ENCODE assay signal across 11 mouse cellular contexts in genomic region chr8:11628506-11629132, GRCm38 (mm10). TPM values are rescaled to one million over a fixed set of nuclear protein-coding genes. Genes with fewer than 3 reads are reported as not detected.
DNase-seq lines count a peak whose midpoint lies in the region; ATAC-seq and TF ChIP-seq lines count a peak whose summit lies in the region.
"Had no signal": no experiment of that assay in that cellular context is flagged by ENCODE, and none has a peak within 500 bp of the region (broad histone marks: within the 10 kb centered on the region; RNA-seq: fewer than 3 reads in every experiment).

No protein-coding gene starts in this region.

- DNase-seq in midbrain, postnatal 0 days (ENCODE audit: low spot score): peak; percentile 67
- DNase-seq in midbrain, embryonic 11.5 days (ENCODE audit: low spot score, missing footprints): no peak
- peak; percentile 31 to 75 for DNase-seq in left cerebral cortex, adult 9 months (ENCODE audit: low spot score in 2 of 2)
- peak; percentile 69 for DNase-seq in testis, postnatal 14 days (ENCODE audit: low spot score)
- DNase-seq in spleen, adult 18-20 months: no peak
- no peak for DNase-seq in urinary bladder, postnatal 10 days (ENCODE audit: low spot score)
- DNase-seq: liver, embryonic 13.5 days; thymus, postnatal 14 days had no signal

- no peak overlapping the region for H3K9ac ChIP-seq in midbrain, postnatal 0 days (replicated peaks; ENCODE audit: low read length, poor library complexity, severe bottlenecking)
- H3K9ac ChIP-seq in midbrain, embryonic 11.5 days (ENCODE audit: low read length): no peak overlapping the region
- H3K9ac ChIP-seq in embryonic facial prominence, embryonic 15.5 days: no peak overlapping the region
- H3K9ac ChIP-seq: liver, embryonic 13.5 days had no signal

- no peak overlapping the region for H3K27ac ChIP-seq in midbrain, postnatal 0 days (ENCODE audit: low read depth, low read length)
- H3K27ac ChIP-seq in midbrain, embryonic 11.5 days (ENCODE audit: low read depth, low read length): no peak overlapping the region
- H3K27ac ChIP-seq in embryonic facial prominence, embryonic 15.5 days (replicated peaks): peak overlapping the region; percentile 29; the same call in 1 of the 2 replicates
- H3K27ac ChIP-seq: heart, embryonic 10.5 days; liver, embryonic 13.5 days had no signal

- no peak overlapping the region for H3K4me2 ChIP-seq in midbrain, postnatal 0 days (ENCODE audit: low read depth, low read length, poor library complexity, severe bottlenecking)
- no peak overlapping the region for H3K4me2 ChIP-seq in midbrain, embryonic 11.5 days
- H3K4me2 ChIP-seq in embryonic facial prominence, embryonic 15.5 days (replicated peaks): no peak overlapping the region
- H3K4me2 ChIP-seq: liver, embryonic 13.5 days had no signal

- TF ChIP-seq CTCF in midbrain, postnatal 0 days (IDR thresholded peaks at IDR 0.05): no peak

- ATAC-seq in midbrain, postnatal 0 days (ENCODE audit: low FRiP score): no peak
- ATAC-seq in midbrain, embryonic 11.5 days (ENCODE audit: low FRiP score): no peak
- ATAC-seq in embryonic facial prominence, embryonic 15.5 days (ENCODE audit: insufficient number of reproducible peaks, low FRiP score, low TSS enrichment, low read depth): peak; percentile 61; the same call in 1 of the 2 replicates

- 84% methylated on average over 7 of the region's 7 CpGs for WGBS in midbrain, postnatal 0 days
- WGBS in midbrain, embryonic 11.5 days: 86% methylated on average over 7 of the region's 7 CpGs
- WGBS in embryonic facial prominence, embryonic 15.5 days: 45% methylated on average over 7 of the region's 7 CpGs

- peaks cover 11% of the 10 kb centered on the region; the same call in 1 of the 2 replicates for H3K4me1 ChIP-seq in midbrain, postnatal 0 days (ENCODE audit: insufficient read depth, low read length)
- peaks cover 6% of the 10 kb centered on the region for H3K4me1 ChIP-seq in midbrain, embryonic 11.5 days (ENCODE audit: control insufficient read depth, insufficient read depth, low read length)
- peaks cover 32% of the 10 kb centered on the region for H3K4me1 ChIP-seq in embryonic facial prominence, embryonic 15.5 days

- H3K4me3 ChIP-seq in midbrain, postnatal 0 days (ENCODE audit: low read depth, low read length): no peak overlapping the region
- no peak overlapping the region for H3K4me3 ChIP-seq in midbrain, embryonic 11.5 days (ENCODE audit: low read depth, low read length)
- no peak overlapping the region for H3K4me3 ChIP-seq in embryonic facial prominence, embryonic 15.5 days (replicated peaks)
- H3K4me3 ChIP-seq: heart, embryonic 10.5 days; liver, embryonic 13.5 days; megakaryocyte, embryonic 14.5 days had no signal

- H3K36me3 ChIP-seq in midbrain, postnatal 0 days (ENCODE audit: insufficient read depth, low read length): peaks cover 34% of the 10 kb centered on the region
- H3K36me3 ChIP-seq in midbrain, embryonic 11.5 days (ENCODE audit: control insufficient read depth, insufficient read depth, low read length): peaks cover 32% of the 10 kb centered on the region
- H3K36me3 ChIP-seq in embryonic facial prominence, embryonic 15.5 days: peaks cover 49% of the 10 kb centered on the region

- H3K27me3 ChIP-seq in midbrain, postnatal 0 days (ENCODE audit: insufficient read depth, low read length): no peaks in the 10 kb centered on the region
- no peaks in the 10 kb centered on the region; the same call in 1 of the 2 replicates for H3K27me3 ChIP-seq in midbrain, embryonic 11.5 days (ENCODE audit: control insufficient read depth, insufficient read depth, low read length)
- no peaks in the 10 kb centered on the region for H3K27me3 ChIP-seq in embryonic facial prominence, embryonic 15.5 days
- H3K27me3 ChIP-seq: liver, embryonic 13.5 days; megakaryocyte, embryonic 14.5 days had no signal

- H3K9me3 ChIP-seq in midbrain, postnatal 0 days (ENCODE audit: low read length): no peaks in the 10 kb centered on the region
- H3K9me3 ChIP-seq in midbrain, embryonic 11.5 days (ENCODE audit: control insufficient read depth, low read length): no peaks in the 10 kb centered on the region
- H3K9me3 ChIP-seq in embryonic facial prominence, embryonic 15.5 days (replicated peaks): no peaks in the 10 kb centered on the region
- H3K9me3 ChIP-seq: heart, embryonic 10.5 days; liver, embryonic 13.5 days; megakaryocyte, embryonic 14.5 days had no signal

RNA-seq across cellular contexts. Expression of gene Ankrd10, which starts 6.9 kb away (rescaled TPM):
- 126 and 127 TPM in 2 replicates for total RNA-seq in midbrain, postnatal 0 days (2014; rRNA removed)
- polyA plus RNA-seq in midbrain, postnatal 0 days (2015; fragmentation: Nextera tagmentation; extraction: Ambion mirVana): 75.1 and 86.0 TPM in 2 replicates
- polyA plus RNA-seq in midbrain, embryonic 11.5 days (2014; fragmentation: Nextera tagmentation; extraction: Ambion mirVana): 86.7 and 90.2 TPM in 2 replicates
- polyA plus RNA-seq in embryonic facial prominence, embryonic 15.5 days (2015; fragmentation: Nextera tagmentation; extraction: Ambion mirVana): 80.2 and 82.4 TPM in 2 replicates

Comparison
In these comparisons a context has a peak if more than half of its experiments do, and no peak if none do; other contexts are left out.
1. DNase-seq: peak in midbrain, postnatal 0 days (single experiment), left cerebral cortex, adult 9 months (2 of 2) and testis, postnatal 14 days (single experiment); none in midbrain, embryonic 11.5 days (single experiment), spleen, adult 18-20 months (0 of 2) and urinary bladder, postnatal 10 days (single experiment).